Mouse (Mus musculus) left cerebral cortex, adult 11 months (tissue): ENCODE results near the gene Stac.

Source experiments
- DNase-seq: peaks from one replicate; pipeline ENCODE4 v3.0.0; 2022; ENCODE audit warnings: low spot score

Stac gene

GRCm38 (mm10) chr9:111587527-111587926 lies 102.6 kb downstream of the Stac start:
- no peak for DNase-seq

- no peak for DNase-seq
Measured at GRCm38 (mm10) chr9:111578784-111579183, 111.4 kb downstream of the Stac start.

- no peak for DNase-seq
Measured at GRCm38 (mm10) chr9:111577453-111577852, 112.7 kb downstream of the Stac start.

- DNase-seq = no peak
Measured at GRCm38 (mm10) chr9:111575889-111576288, 114.3 kb downstream of the Stac start.

- no peak for DNase-seq
Measured at GRCm38 (mm10) chr9:111573836-111574235, 116.3 kb downstream of the Stac start.

- no peak for DNase-seq
Measured at GRCm38 (mm10) chr9:111571619-111572018, 118.5 kb downstream of the Stac start.

GRCm38 (mm10) chr9:111564176-111564575 lies 126.0 kb downstream of the Stac start:
- DNase-seq = no peak

GRCm38 (mm10) chr9:111563226-111563625 lies 126.9 kb downstream of the Stac start:
- no peak for DNase-seq

GRCm38 (mm10) chr9:111562217-111562988 lies 127.7 kb downstream of the Stac start:
- DNase-seq = no peak

- no peak for DNase-seq
Measured at GRCm38 (mm10) chr9:111556699-111557098, 133.4 kb downstream of the Stac start.

GRCm38 (mm10) chr9:111552865-111553264 lies 137.3 kb downstream of the Stac start:
- no peak for DNase-seq

- no peak for DNase-seq
Measured at GRCm38 (mm10) chr9:111551461-111552190, 138.5 kb downstream of the Stac start.

GRCm38 (mm10) chr9:111550963-111551321 lies 139.2 kb downstream of the Stac start:
- no peak for DNase-seq

- no peak for DNase-seq
Measured at GRCm38 (mm10) chr9:111550281-111550962, 139.7 kb downstream of the Stac start.

GRCm38 (mm10) chr9:111542663-111543062 lies 147.5 kb downstream of the Stac start:
- no peak for DNase-seq

GRCm38 (mm10) chr9:111535445-111536064 lies 154.6 kb downstream of the Stac start:
- DNase-seq = no peak

- DNase-seq = no peak
Measured at GRCm38 (mm10) chr9:111534744-111535423, 155.3 kb downstream of the Stac start.

- no peak for DNase-seq
Measured at GRCm38 (mm10) chr9:111523871-111524270, 166.3 kb downstream of the Stac start.

GRCm38 (mm10) chr9:111523111-111523510 lies 167.0 kb downstream of the Stac start:
- DNase-seq = no peak

GRCm38 (mm10) chr9:111522226-111522625 lies 167.9 kb downstream of the Stac start:
- DNase-seq = no peak

GRCm38 (mm10) chr9:111515536-111515935 lies 174.6 kb downstream of the Stac start:
- no peak for DNase-seq
